Mouse (Mus musculus): ENCODE measurements at regions not wholly inside any gene's neighbourhood (a gene's known extent, or its start where the extent isn't known, plus 50 kb on each side); places are given as distances from the start of the nearest gene placed in this dataset.

- no peak overlapping the region for H3K27ac ChIP-seq
- no peaks in the 10 kb centered on the region for H3K36me3 ChIP-seq (ENCODE audit: poor library complexity, severe bottlenecking)
- no peak for ATAC-seq
- H3K9ac ChIP-seq: no peak overlapping the region
- no peak overlapping the region for H3K4me2 ChIP-seq
- H3K9me3 ChIP-seq (replicated peaks): peaks cover 8% of the 10 kb centered on the region
- H3K4me3 ChIP-seq: no peak overlapping the region
- H3K4me1 ChIP-seq: no peaks in the 10 kb centered on the region
- no peaks in the 10 kb centered on the region for H3K27me3 ChIP-seq
- WGBS: 93% methylated on average over 1 of the region's 1 CpGs
Measured at GRCm38 (mm10) chr13:91344139-91344538, 115.9 kb upstream of the Ssbp2 start.

DNA sequence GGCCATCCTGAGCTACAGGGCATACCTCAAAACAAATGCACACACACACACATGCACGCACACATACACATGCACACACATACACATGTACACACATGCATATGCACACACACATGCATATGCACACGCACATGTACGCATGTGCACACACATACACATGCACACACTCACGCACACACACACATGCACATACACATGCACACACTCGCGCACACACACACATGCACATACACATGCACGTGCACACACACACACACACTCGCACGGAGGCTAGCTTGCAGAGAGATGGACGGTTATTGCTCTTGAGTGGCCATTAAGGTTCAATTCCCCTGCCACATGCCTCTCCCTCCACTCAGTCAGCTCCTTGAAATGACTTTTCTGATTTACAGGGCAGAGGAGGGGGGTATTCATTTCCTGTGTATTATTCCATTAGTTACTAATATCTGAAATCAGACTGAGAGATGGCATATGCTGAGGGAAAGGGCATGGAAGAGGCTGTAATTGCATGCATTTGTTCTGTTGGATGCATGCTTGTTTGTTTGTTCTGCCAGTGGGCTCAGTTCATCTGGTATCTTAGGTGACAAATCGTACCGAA lies 111.5 kb upstream of the Ssbp2 start:
- WGBS: 93% methylated on average over 12 of the region's 12 CpGs
- no peak overlapping the region for H3K9ac ChIP-seq
- H3K27me3 ChIP-seq: no peaks in the 10 kb centered on the region
- peaks cover 8% of the 10 kb centered on the region for H3K9me3 ChIP-seq (replicated peaks)
- no peak for ATAC-seq
- no peaks in the 10 kb centered on the region for H3K36me3 ChIP-seq (ENCODE audit: poor library complexity, severe bottlenecking)
- H3K4me2 ChIP-seq: no peak overlapping the region
- H3K4me1 ChIP-seq: no peaks in the 10 kb centered on the region
- no peak overlapping the region for H3K4me3 ChIP-seq
- no peak overlapping the region for H3K27ac ChIP-seq

DNA sequence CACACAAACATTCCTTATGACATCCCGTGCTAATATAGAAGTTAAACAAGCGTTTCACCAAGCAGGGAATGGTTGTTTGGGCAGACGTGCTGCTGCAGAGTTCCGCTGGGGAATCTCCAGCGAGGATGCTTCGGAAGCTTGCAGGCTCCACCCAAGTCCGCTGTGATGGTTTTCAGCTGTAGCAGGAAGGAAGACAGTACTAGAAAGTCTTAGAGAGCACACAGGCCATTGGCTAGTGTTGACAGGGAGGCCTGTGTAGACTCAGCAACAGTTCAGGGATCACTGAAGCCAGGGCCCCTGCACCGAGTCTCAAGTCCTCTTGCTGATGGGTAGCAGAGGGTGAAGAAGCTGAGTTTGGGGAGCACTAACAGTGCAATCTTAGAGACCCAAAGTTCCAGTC lies 107.8 kb upstream of the Ssbp2 start:
- Histone ChIP-seq H3K9me3 (replicated peaks) (no peaks in the 10 kb centered on the region), H3K27ac (no peak overlapping the region), H3K4me1 (no peaks in the 10 kb centered on the region), H3K4me3 (no peak overlapping the region), H3K9ac (no peak overlapping the region), H3K4me2 (no peak overlapping the region), H3K27me3 (no peaks in the 10 kb centered on the region), H3K36me3 (ENCODE audit: poor library complexity, severe bottlenecking) (no peaks in the 10 kb centered on the region)
- WGBS: 91% methylated on average over 8 of the region's 8 CpGs
- no peak for ATAC-seq

DNA sequence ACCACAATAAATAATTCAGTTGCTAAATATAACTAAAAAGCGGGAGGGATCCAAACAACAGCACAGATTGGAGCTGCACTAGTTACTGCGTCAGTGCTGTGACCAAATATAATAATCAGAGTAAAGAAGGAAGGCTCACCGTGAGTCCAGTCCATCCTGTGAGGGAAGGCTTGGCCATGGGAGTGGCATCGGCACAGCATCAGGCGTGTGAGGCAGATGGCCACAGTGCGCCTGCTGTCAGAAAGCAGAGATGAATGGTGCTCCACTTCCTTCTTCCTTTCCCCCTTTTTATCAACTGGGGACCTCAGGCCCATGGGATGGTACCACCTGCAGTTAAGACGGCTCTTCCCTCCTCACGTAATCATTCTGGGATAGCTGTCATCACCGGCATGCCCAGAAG lies 103.6 kb upstream of the Ssbp2 start:
- no peak overlapping the region for H3K4me2 ChIP-seq
- H3K27ac ChIP-seq: no peak overlapping the region
- no peak overlapping the region for H3K9ac ChIP-seq
- 91% methylated on average over 9 of the region's 9 CpGs for WGBS
- H3K27me3 ChIP-seq: no peaks in the 10 kb centered on the region
- H3K4me3 ChIP-seq: no peak overlapping the region
- no peaks in the 10 kb centered on the region for H3K4me1 ChIP-seq
- no peaks in the 10 kb centered on the region for H3K36me3 ChIP-seq (ENCODE audit: poor library complexity, severe bottlenecking)
- H3K9me3 ChIP-seq (replicated peaks): no peaks in the 10 kb centered on the region
- ATAC-seq: no peak

GRCm38 (mm10) chr13:91360121-91360520 lies 100.0 kb upstream of the Ssbp2 start:
- H3K27ac ChIP-seq: no peak overlapping the region
- WGBS: 76% methylated on average over 6 of the region's 6 CpGs
- no peak overlapping the region for H3K9ac ChIP-seq
- ATAC-seq: no peak
- no peak overlapping the region for H3K4me3 ChIP-seq
- H3K36me3 ChIP-seq (ENCODE audit: poor library complexity, severe bottlenecking): no peaks in the 10 kb centered on the region
- no peak overlapping the region for H3K4me2 ChIP-seq
- H3K9me3 ChIP-seq (replicated peaks): no peaks in the 10 kb centered on the region
- H3K27me3 ChIP-seq: no peaks in the 10 kb centered on the region
- peaks cover 6% of the 10 kb centered on the region for H3K4me1 ChIP-seq

- Histone ChIP-seq H3K27ac (no peak overlapping the region), H3K36me3 (ENCODE audit: poor library complexity, severe bottlenecking) (no peaks in the 10 kb centered on the region), H3K4me1 (peaks cover 35% of the 10 kb centered on the region), H3K4me2 (no peak overlapping the region), H3K4me3 (no peak overlapping the region), H3K27me3 (no peaks in the 10 kb centered on the region), H3K9me3 (replicated peaks) (no peaks in the 10 kb centered on the region), H3K9ac (no peak overlapping the region)
- WGBS: 45% methylated on average over 2 of the region's 2 CpGs
- peak; percentile 86 for ATAC-seq
Measured at GRCm38 (mm10) chr13:91365270-91365952, 94.7 kb upstream of the Ssbp2 start.

DNA sequence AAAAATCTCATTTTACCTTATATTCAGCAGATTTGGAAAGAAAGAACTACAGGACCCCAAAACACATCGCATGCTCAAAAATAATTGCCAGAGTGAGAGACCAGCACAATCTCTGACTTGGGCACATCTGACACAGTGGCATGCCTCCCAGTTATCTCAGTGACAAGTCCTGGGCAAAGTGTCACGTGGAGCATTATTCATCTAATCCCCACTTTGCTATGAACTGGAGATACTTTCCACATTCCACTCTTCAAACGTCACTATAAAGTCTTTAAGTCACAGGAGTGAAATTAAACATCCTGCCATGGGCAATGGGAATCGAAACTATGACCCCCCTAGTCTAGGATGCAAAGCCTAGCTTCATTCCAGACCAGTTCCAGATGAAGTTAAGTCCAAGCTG lies 93.5 kb upstream of the Ssbp2 start:
- Histone ChIP-seq H3K36me3 (ENCODE audit: poor library complexity, severe bottlenecking) (no peaks in the 10 kb centered on the region), H3K9me3 (replicated peaks) (no peaks in the 10 kb centered on the region), H3K27me3 (no peaks in the 10 kb centered on the region), H3K9ac (no peak overlapping the region), H3K4me3 (no peak overlapping the region), H3K4me1 (peaks cover 42% of the 10 kb centered on the region), H3K4me2 (no peak overlapping the region), H3K27ac (no peak overlapping the region)
- WGBS: 80% methylated on average over 4 of the region's 4 CpGs
- no peak for ATAC-seq

DNA sequence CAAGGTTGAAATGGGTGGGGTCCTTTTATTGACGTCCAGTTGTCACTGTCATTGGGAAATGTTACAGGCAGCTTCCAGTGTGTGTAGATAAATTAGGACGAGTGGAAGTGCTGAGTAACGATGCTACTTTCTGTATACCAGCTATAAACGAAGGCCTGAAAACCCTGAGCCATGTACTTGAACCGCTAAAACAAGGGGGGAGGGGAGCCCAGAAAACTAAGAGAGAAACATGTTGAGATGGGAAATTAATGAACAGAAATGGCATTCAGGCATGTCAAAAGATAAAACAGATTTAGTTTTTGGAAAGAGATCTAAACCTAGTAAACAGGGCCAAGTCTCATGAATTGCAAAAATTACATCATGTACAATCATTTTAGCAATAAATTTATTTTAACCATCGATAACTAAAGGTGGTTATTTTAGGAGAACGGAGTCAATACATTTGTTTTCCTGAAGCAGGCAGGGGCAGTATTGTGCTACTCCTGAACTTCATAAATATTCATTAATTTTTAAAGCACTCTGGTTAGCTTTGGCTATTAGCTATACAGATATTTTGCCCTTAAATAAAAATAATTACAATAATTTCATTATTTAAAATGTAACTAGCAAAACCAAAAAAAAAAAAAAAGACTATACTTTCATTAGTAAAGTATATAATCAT lies 92.1 kb upstream of the Ssbp2 start:
- H3K4me2 ChIP-seq: no peak overlapping the region
- no peaks in the 10 kb centered on the region for H3K36me3 ChIP-seq (ENCODE audit: poor library complexity, severe bottlenecking)
- ATAC-seq: no peak
- H3K9ac ChIP-seq: no peak overlapping the region
- H3K27ac ChIP-seq: no peak overlapping the region
- peaks cover 57% of the 10 kb centered on the region for H3K4me1 ChIP-seq
- no peaks in the 10 kb centered on the region for H3K27me3 ChIP-seq
- no peak overlapping the region for H3K4me3 ChIP-seq
- WGBS: 25% methylated on average over 7 of the region's 7 CpGs
- no peaks in the 10 kb centered on the region for H3K9me3 ChIP-seq (replicated peaks)

- Histone ChIP-seq H3K27ac (no peak overlapping the region), H3K4me3 (no peak overlapping the region), H3K4me2 (no peak overlapping the region), H3K9ac (no peak overlapping the region), H3K27me3 (no peaks in the 10 kb centered on the region), H3K9me3 (replicated peaks) (no peaks in the 10 kb centered on the region), H3K36me3 (ENCODE audit: poor library complexity, severe bottlenecking) (no peaks in the 10 kb centered on the region), H3K4me1 (peaks cover 63% of the 10 kb centered on the region)
- 83% methylated on average over 7 of the region's 7 CpGs for WGBS
- ATAC-seq: no peak
Measured at GRCm38 (mm10) chr13:91368664-91369063, 91.4 kb upstream of the Ssbp2 start.

DNA sequence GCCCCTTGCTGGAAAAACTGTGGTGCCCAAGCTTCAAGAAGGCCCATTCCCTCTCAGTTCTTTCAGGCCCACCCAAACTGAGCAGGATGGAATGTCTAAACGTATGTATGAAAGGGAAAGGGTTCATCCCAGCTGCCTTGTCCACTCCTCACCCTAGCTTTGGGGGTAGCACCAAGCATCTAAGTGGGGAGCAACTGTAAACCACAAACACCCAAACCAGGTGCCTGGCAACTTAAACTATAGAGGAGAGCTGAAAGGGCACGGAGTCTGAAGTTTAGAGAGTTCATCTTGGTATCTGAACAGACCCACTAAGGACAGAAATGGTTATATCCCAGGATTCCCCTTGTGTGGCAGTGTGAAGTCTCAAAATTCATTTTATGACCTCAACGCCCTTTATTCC lies 90.1 kb upstream of the Ssbp2 start:
- no peaks in the 10 kb centered on the region for H3K9me3 ChIP-seq (replicated peaks)
- H3K4me1 ChIP-seq: peaks cover 70% of the 10 kb centered on the region
- no peaks in the 10 kb centered on the region for H3K36me3 ChIP-seq (ENCODE audit: poor library complexity, severe bottlenecking)
- peak overlapping the region; percentile 59 for H3K9ac ChIP-seq
- H3K4me3 ChIP-seq: no peak overlapping the region
- no peak for ATAC-seq
- no peaks in the 10 kb centered on the region for H3K27me3 ChIP-seq
- H3K4me2 ChIP-seq: peak overlapping the region; percentile 65
- 23% methylated on average over 3 of the region's 3 CpGs for WGBS
- H3K27ac ChIP-seq: peak overlapping the region; percentile 97

- ATAC-seq: peak; percentile 37
- peak overlapping the region; percentile 59 for H3K9ac ChIP-seq
- WGBS: under 1% methylated on average over 11 of the region's 11 CpGs
- peaks cover 70% of the 10 kb centered on the region for H3K4me1 ChIP-seq
- peak overlapping the region; percentile 65 for H3K4me2 ChIP-seq
- H3K36me3 ChIP-seq (ENCODE audit: poor library complexity, severe bottlenecking): no peaks in the 10 kb centered on the region
- H3K27ac ChIP-seq: peak overlapping the region; percentile 97
- no peaks in the 10 kb centered on the region for H3K27me3 ChIP-seq
- no peaks in the 10 kb centered on the region for H3K9me3 ChIP-seq (replicated peaks)
- peak overlapping the region; percentile 31 for H3K4me3 ChIP-seq
Measured at GRCm38 (mm10) chr13:91370441-91370840, 89.6 kb upstream of the Ssbp2 start.

- Histone ChIP-seq H3K4me1 (peaks cover 68% of the 10 kb centered on the region), H3K4me2 (peak overlapping the region; percentile 65), H3K9me3 (replicated peaks) (no peaks in the 10 kb centered on the region), H3K27me3 (no peaks in the 10 kb centered on the region), H3K36me3 (ENCODE audit: poor library complexity, severe bottlenecking) (no peaks in the 10 kb centered on the region), H3K9ac (peak overlapping the region; percentile 52), H3K27ac (peak overlapping the region; percentile 97), H3K4me3 (peak overlapping the region; percentile 31)
- WGBS: under 1% methylated on average over 28 of the region's 28 CpGs
- peak; percentile 95 for ATAC-seq
Measured at GRCm38 (mm10) chr13:91370886-91371595, 89.0 kb upstream of the Ssbp2 start.

Data from forebrain, embryonic 13.5 days (tissue).